Mouse (Mus musculus): ENCODE measurements around the gene Klf13. TPM values are rescaled to one million over a fixed set of nuclear protein-coding genes. Genes with fewer than 3 reads are reported as not detected.
A peak's percentile ranks its signal among the peaks of the same experiment; 100 is the strongest.

The Klf13 gene
- polyA plus RNA-seq, 1 experiment from 2014 or later: 89.0 TPM

- Histone ChIP-seq H3K4me3 (ENCODE audit: low read depth, low read length) (no peak overlapping the region), H3K4me2 (replicated peaks; ENCODE audit: low read depth, low read length) (no peak overlapping the region), H3K4me1 (ENCODE audit: insufficient read depth, low read depth, low read length) (no peaks in the 10 kb centered on the region), H3K27me3 (replicated peaks; ENCODE audit: insufficient read depth, low read length) (no peaks in the 10 kb centered on the region), H3K27ac (ENCODE audit: low read length) (no peak overlapping the region), H3K9ac (replicated peaks; ENCODE audit: low read depth) (no peak overlapping the region), H3K36me3 (ENCODE audit: insufficient read depth, low read length) (no peaks in the 10 kb centered on the region), H3K9me3 (ENCODE audit: low read length) (no peaks in the 10 kb centered on the region)
- DNase-seq (ENCODE audit: low spot score): no peak
- no peak for TF ChIP-seq CTCF (IDR thresholded peaks at IDR 0.05)
- no peak for TF ChIP-seq EP300 (IDR thresholded peaks at IDR 0.05)
- WGBS: 86% methylated on average over 4 of the region's 4 CpGs
- no peak for ATAC-seq
Measured at GRCm38 (mm10) chr7:63977631-63978030, 38.9 kb upstream of the Klf13 start.

GRCm38 (mm10) chr7:63970986-63971385 is 32.3 kb upstream of the Klf13 start:
- Histone ChIP-seq H3K4me2 (replicated peaks; ENCODE audit: low read depth, low read length) (no peak overlapping the region), H3K9ac (replicated peaks; ENCODE audit: low read depth) (no peak overlapping the region), H3K27ac (ENCODE audit: low read length) (no peak overlapping the region), H3K9me3 (ENCODE audit: low read length) (no peaks in the 10 kb centered on the region), H3K36me3 (ENCODE audit: insufficient read depth, low read length) (no peaks in the 10 kb centered on the region), H3K4me3 (ENCODE audit: low read depth, low read length) (no peak overlapping the region), H3K4me1 (ENCODE audit: insufficient read depth, low read depth, low read length) (no peaks in the 10 kb centered on the region), H3K27me3 (replicated peaks; ENCODE audit: insufficient read depth, low read length) (no peaks in the 10 kb centered on the region)
- no peak for TF ChIP-seq EP300 (IDR thresholded peaks at IDR 0.05)
- TF ChIP-seq CTCF (IDR thresholded peaks at IDR 0.05): no peak
- DNase-seq (ENCODE audit: low spot score): no peak
- no peak for ATAC-seq
- 74% methylated on average over 4 of the region's 4 CpGs for WGBS

- Histone ChIP-seq H3K27me3 (replicated peaks; ENCODE audit: insufficient read depth, low read length) (no peaks in the 10 kb centered on the region), H3K4me1 (ENCODE audit: insufficient read depth, low read depth, low read length) (no peaks in the 10 kb centered on the region; the same call in 1 of the 2 replicates), H3K9me3 (ENCODE audit: low read length) (no peaks in the 10 kb centered on the region), H3K4me2 (replicated peaks; ENCODE audit: low read depth, low read length) (no peak overlapping the region), H3K27ac (ENCODE audit: low read length) (no peak overlapping the region), H3K4me3 (ENCODE audit: low read depth, low read length) (no peak overlapping the region), H3K36me3 (ENCODE audit: insufficient read depth, low read length) (no peaks in the 10 kb centered on the region), H3K9ac (replicated peaks; ENCODE audit: low read depth) (no peak overlapping the region)
- DNase-seq (ENCODE audit: low spot score) (no peak), ATAC-seq (no peak)
- 83% methylated on average over 3 of the region's 3 CpGs for WGBS
- no peak for TF ChIP-seq EP300 (IDR thresholded peaks at IDR 0.05)
- TF ChIP-seq CTCF (IDR thresholded peaks at IDR 0.05): no peak
Measured at GRCm38 (mm10) chr7:63969941-63970340, 31.2 kb upstream of the Klf13 start.

- no peaks in the 10 kb centered on the region for H3K27me3 ChIP-seq (replicated peaks; ENCODE audit: insufficient read depth, low read length)
- H3K9ac ChIP-seq (replicated peaks; ENCODE audit: low read depth): no peak overlapping the region
- TF ChIP-seq CTCF (IDR thresholded peaks at IDR 0.05): no peak
- TF ChIP-seq EP300 (IDR thresholded peaks at IDR 0.05): no peak
- no peaks in the 10 kb centered on the region for H3K9me3 ChIP-seq (ENCODE audit: low read length)
- no peaks in the 10 kb centered on the region; the same call in 1 of the 2 replicates for H3K4me1 ChIP-seq (ENCODE audit: insufficient read depth, low read depth, low read length)
- no peaks in the 10 kb centered on the region for H3K36me3 ChIP-seq (ENCODE audit: insufficient read depth, low read length)
- 60% methylated on average over 5 of the region's 5 CpGs for WGBS
- ATAC-seq: no peak
- peak overlapping the region; percentile 38; the same call in 1 of the 2 replicates for H3K27ac ChIP-seq (ENCODE audit: low read length)
- no peak overlapping the region for H3K4me2 ChIP-seq (replicated peaks; ENCODE audit: low read depth, low read length)
- no peak for DNase-seq (ENCODE audit: low spot score)
- no peak overlapping the region for H3K4me3 ChIP-seq (ENCODE audit: low read depth, low read length)
Measured at GRCm38 (mm10) chr7:63965635-63966418, 27.1 kb upstream of the Klf13 start.

- no peak overlapping the region for H3K4me2 ChIP-seq (replicated peaks; ENCODE audit: low read depth, low read length)
- no peaks in the 10 kb centered on the region; the same call in 1 of the 2 replicates for H3K4me1 ChIP-seq (ENCODE audit: insufficient read depth, low read depth, low read length)
- ATAC-seq (peak; percentile 86), DNase-seq (ENCODE audit: low spot score) (peak; percentile 50)
- WGBS: 46% methylated on average over 2 of the region's 2 CpGs
- no peaks in the 10 kb centered on the region for H3K9me3 ChIP-seq (ENCODE audit: low read length)
- H3K27ac ChIP-seq (ENCODE audit: low read length): 0 out of 2 replicates have a peak overlapping the region, but pooled peaks have one; percentile 38
- H3K27me3 ChIP-seq (replicated peaks; ENCODE audit: insufficient read depth, low read length): no peaks in the 10 kb centered on the region
- no peak overlapping the region for H3K9ac ChIP-seq (replicated peaks; ENCODE audit: low read depth)
- H3K4me3 ChIP-seq (ENCODE audit: low read depth, low read length): no peak overlapping the region
- no peaks in the 10 kb centered on the region for H3K36me3 ChIP-seq (ENCODE audit: insufficient read depth, low read length)
- no peak for TF ChIP-seq EP300 (IDR thresholded peaks at IDR 0.05)
- TF ChIP-seq CTCF (IDR thresholded peaks at IDR 0.05): peak; percentile 50
Measured at GRCm38 (mm10) chr7:63965135-63965534, 26.4 kb upstream of the Klf13 start.

GRCm38 (mm10) chr7:63964121-63964520 is 25.4 kb upstream of the Klf13 start:
- Histone ChIP-seq H3K27ac (ENCODE audit: low read length) (no peak overlapping the region), H3K4me3 (ENCODE audit: low read depth, low read length) (no peak overlapping the region), H3K9me3 (ENCODE audit: low read length) (no peaks in the 10 kb centered on the region), H3K36me3 (ENCODE audit: insufficient read depth, low read length) (no peaks in the 10 kb centered on the region), H3K27me3 (replicated peaks; ENCODE audit: insufficient read depth, low read length) (no peaks in the 10 kb centered on the region), H3K4me2 (replicated peaks; ENCODE audit: low read depth, low read length) (no peak overlapping the region), H3K4me1 (ENCODE audit: insufficient read depth, low read depth, low read length) (no peaks in the 10 kb centered on the region; the same call in 1 of the 2 replicates), H3K9ac (replicated peaks; ENCODE audit: low read depth) (no peak overlapping the region)
- ATAC-seq (no peak), DNase-seq (ENCODE audit: low spot score) (no peak)
- TF ChIP-seq CTCF (IDR thresholded peaks at IDR 0.05): no peak
- TF ChIP-seq EP300 (IDR thresholded peaks at IDR 0.05): no peak
- 78% methylated on average over 6 of the region's 6 CpGs for WGBS
